In the genomic region with DNA sequence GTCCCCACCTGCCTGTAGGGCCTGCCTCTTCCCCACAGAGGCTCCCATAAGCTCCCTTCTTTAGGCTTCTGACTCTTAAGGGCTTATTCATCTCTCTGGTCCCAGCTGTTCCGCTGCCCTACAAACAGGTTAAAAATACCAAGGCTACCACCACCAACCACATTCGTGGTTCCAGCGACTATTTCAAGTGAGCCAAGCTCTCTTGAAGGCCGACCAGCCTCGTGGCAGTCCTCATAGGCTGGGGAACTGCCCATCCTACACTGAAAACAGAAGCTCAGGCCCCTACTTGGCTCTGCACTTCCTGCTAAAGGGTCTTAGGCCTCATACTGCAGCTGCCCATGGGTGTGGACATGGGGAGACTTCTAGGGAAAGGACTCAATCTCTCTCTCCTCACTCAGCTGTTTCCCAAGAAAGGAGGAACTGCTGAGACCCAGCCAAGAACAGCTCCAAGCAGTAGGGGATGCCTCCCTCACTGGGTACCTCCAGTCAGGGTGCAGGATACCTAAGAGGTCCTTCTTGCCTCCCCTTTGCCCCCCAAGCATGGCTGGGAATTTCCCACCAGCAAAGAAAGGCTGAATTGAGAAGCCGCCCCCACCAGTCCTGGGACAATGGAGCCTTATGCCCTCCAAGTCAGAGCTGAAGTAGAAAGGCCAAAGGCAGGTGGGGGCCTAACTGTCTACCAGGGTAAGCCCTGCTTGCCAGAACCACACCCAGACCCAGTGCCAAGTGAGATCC, we compare ENCODE assay signal across 8 mouse cellular contexts. TPM values are rescaled to one million over a fixed set of nuclear protein-coding genes. Genes with fewer than 3 reads are reported as not detected.
DNase-seq lines count a peak whose midpoint lies in the region; ATAC-seq lines count a peak whose summit lies in the region.

No protein-coding gene starts in this region.

- H3K27ac ChIP-seq in heart, embryonic 15.5 days, result peak overlapping the region; percentile 92
- H3K27ac ChIP-seq in liver, embryonic 16.5 days (ENCODE audit: low read length), result peak overlapping the region; percentile 71; the same call in 1 of the 2 replicates

- no peaks in the 10 kb centered on the region for H3K27me3 ChIP-seq in heart, embryonic 15.5 days
- no peaks in the 10 kb centered on the region for H3K27me3 ChIP-seq in liver, embryonic 16.5 days (ENCODE audit: control insufficient read depth, insufficient read depth, low read depth, low read length)

- peak overlapping the region; percentile 43 for H3K4me3 ChIP-seq in heart, embryonic 15.5 days
- H3K4me3 ChIP-seq in liver, embryonic 16.5 days (ENCODE audit: low read depth, low read length), result peak overlapping the region; percentile 62; the same call in 1 of the 2 replicates

- H3K36me3 ChIP-seq in heart, embryonic 15.5 days, result peaks cover 31% of the 10 kb centered on the region
- peaks cover 13% of the 10 kb centered on the region for H3K36me3 ChIP-seq in liver, embryonic 16.5 days (ENCODE audit: control insufficient read depth, insufficient read depth)

- DNase-seq in frontal cortex, postnatal 14 days (ENCODE audit: low spot score in 2 of 2), result no peak
- peak; percentile 33 for DNase-seq in NIH3T3 (ENCODE audit: low read depth)
- no peak for DNase-seq in thymus, adult 18-20 months
- DNase-seq in spleen, postnatal 10 days (ENCODE audit: low spot score in 2 of 2), result no peak
- no peak for DNase-seq in adrenal gland, postnatal 36 days

- H3K4me1 ChIP-seq in heart, embryonic 15.5 days (replicated peaks), result peaks cover 76% of the 10 kb centered on the region
- H3K4me1 ChIP-seq in liver, embryonic 16.5 days (ENCODE audit: control insufficient read depth, low read depth, low read length), result peaks cover 12% of the 10 kb centered on the region

- peak overlapping the region; percentile 82 for H3K4me2 ChIP-seq in heart, embryonic 15.5 days
- H3K4me2 ChIP-seq in liver, embryonic 16.5 days (ENCODE audit: low read depth, low read length), result peak overlapping the region; percentile 97

- 47% methylated on average over 6 of the region's 6 CpGs for WGBS in heart, embryonic 15.5 days
- WGBS in liver, embryonic 16.5 days (ENCODE audit: insufficient replicate concordance), result 33% methylated on average over 6 of the region's 6 CpGs

- peak overlapping the region; percentile 61; the same call in 1 of the 2 replicates for H3K9ac ChIP-seq in heart, embryonic 15.5 days
- peak overlapping the region; percentile 75; the same call in 1 of the 2 replicates for H3K9ac ChIP-seq in liver, embryonic 16.5 days (ENCODE audit: low read depth, low read length)

- peak; percentile 32; the same call in 1 of the 2 replicates for ATAC-seq in frontal cortex, adult (ENCODE audit: low TSS enrichment)
- no peak for ATAC-seq in heart, embryonic 15.5 days (replicated peaks; ENCODE audit: insufficient number of reproducible peaks, insufficient read depth, low FRiP score, low read depth)
- ATAC-seq in liver, embryonic 16.5 days (ENCODE audit: low read depth), result no peak; the same call in 1 of the 2 replicates

- no peaks in the 10 kb centered on the region for H3K9me3 ChIP-seq in heart, embryonic 15.5 days (replicated peaks)
- no peaks in the 10 kb centered on the region for H3K9me3 ChIP-seq in liver, embryonic 16.5 days (replicated peaks; ENCODE audit: control insufficient read depth, low read length)

RNA-seq across cellular contexts. Expression of a gene that starts 2.6 kb away (rescaled TPM):
- polyA plus RNA-seq in heart, embryonic 15.5 days (2015; fragmentation: Nextera tagmentation; extraction: Ambion mirVana), result 9.7 and 10.7 TPM in 2 replicates
- 0.33 and 1.4 TPM in 2 replicates for polyA plus RNA-seq in liver, embryonic 16.5 days (2015; fragmentation: Nextera tagmentation; extraction: Ambion mirVana)
- total RNA-seq in adrenal gland, postnatal 36 days (2021), result 1 to 10 TPM; 4.6 to 8.4 TPM

RNA-seq across cellular contexts. Expression of a gene that starts 23.5 kb away (rescaled TPM):
- polyA plus RNA-seq in heart, embryonic 15.5 days (2015; fragmentation: Nextera tagmentation; extraction: Ambion mirVana), result 367 and 431 TPM in 2 replicates
- 144 and 153 TPM in 2 replicates for polyA plus RNA-seq in liver, embryonic 16.5 days (2015; fragmentation: Nextera tagmentation; extraction: Ambion mirVana)
- 100 to 1,000 TPM; 221 to 245 TPM for total RNA-seq in adrenal gland, postnatal 36 days (2021)

RNA-seq across cellular contexts. Expression of a gene that starts 24.2 kb away (rescaled TPM):
- 31.7 and 45.7 TPM in 2 replicates for polyA plus RNA-seq in heart, embryonic 15.5 days (2015; fragmentation: Nextera tagmentation; extraction: Ambion mirVana)
- 145 and 166 TPM in 2 replicates for polyA plus RNA-seq in liver, embryonic 16.5 days (2015; fragmentation: Nextera tagmentation; extraction: Ambion mirVana)
- 10 to 100 TPM; 37.8 to 43.1 TPM for total RNA-seq in adrenal gland, postnatal 36 days (2021)

RNA-seq across cellular contexts. Expression of a gene that starts 31.0 kb away (rescaled TPM):
- 0.68 and 0.82 TPM in 2 replicates for polyA plus RNA-seq in heart, embryonic 15.5 days (2015; fragmentation: Nextera tagmentation; extraction: Ambion mirVana)
- polyA plus RNA-seq in liver, embryonic 16.5 days (2015; fragmentation: Nextera tagmentation; extraction: Ambion mirVana), result 0.89 and 0.96 TPM in 2 replicates
- total RNA-seq in adrenal gland, postnatal 36 days (2021), result 1 to 10 TPM in 1 of 2 experiments, under 1 TPM in 1; 0.99 to 1.6 TPM

RNA-seq across cellular contexts. Expression of a gene that starts 32.9 kb away (rescaled TPM):
- polyA plus RNA-seq in heart, embryonic 15.5 days (2015; fragmentation: Nextera tagmentation; extraction: Ambion mirVana), result 13.4 and 17.2 TPM in 2 replicates
- polyA plus RNA-seq in liver, embryonic 16.5 days (2015; fragmentation: Nextera tagmentation; extraction: Ambion mirVana), result 10.5 and 14.1 TPM in 2 replicates
- total RNA-seq in adrenal gland, postnatal 36 days (2021), result 10 to 100 TPM; 14.5 to 19.5 TPM
